Mouse (Mus musculus) intestine, postnatal 0 days (tissue): ENCODE results near the gene Bcas2. TPM values are rescaled to one million over a fixed set of nuclear protein-coding genes. Genes with fewer than 3 reads are reported as not detected.
A peak's percentile ranks its signal among the peaks of the same experiment; 100 is the strongest.
"Not testable (repeated sequence)": the region's sequence is repeated elsewhere in the genome, so short reads cannot be mapped to it uniquely, and the experiment has no call there.

Experiments used
- ATAC-seq: fragments of 200-750 bp; cut with Nextera tagmentation; 2 replicates; pipeline ENCODE4 v1.8.0; 2017; ENCODE audit warnings: mild to moderate bottlenecking, moderate TSS enrichment, moderate library complexity
- H3K27ac ChIP-seq: fragments of 300-500 bp; sonication (generic); 2 replicates; pipeline ENCODE4 v1.5.1; 2014; ENCODE audit warnings: mild to moderate bottlenecking, low read depth, low read length, moderate library complexity
- H3K27me3 ChIP-seq: fragments of 300-500 bp; sonication (generic); replicated peaks from 2 replicates; pipeline ENCODE4 v1.6.1; 2014; ENCODE audit warnings: low read length, mixed read lengths; ENCODE audit not compliant: control insufficient read depth, insufficient read depth
- H3K36me3 ChIP-seq: fragments of 300-500 bp; sonication (generic); 2 replicates; pipeline ENCODE4 v1.6.1; 2014; ENCODE audit warnings: mild to moderate bottlenecking, moderate library complexity; ENCODE audit not compliant: control insufficient read depth, insufficient read depth
- H3K4me1 ChIP-seq: fragments of 300-500 bp; sonication (generic); replicated peaks from 2 replicates; pipeline ENCODE4 v1.6.1; 2014; ENCODE audit warnings: antibody characterized with exemption, low read length, mixed read lengths; ENCODE audit not compliant: control insufficient read depth, insufficient read depth
- H3K4me2 ChIP-seq: fragments of 300-500 bp; sonication (generic); replicated peaks from 2 replicates; pipeline ENCODE4 v1.6.1; 2014; ENCODE audit warnings: low read depth, mild to moderate bottlenecking, moderate library complexity
- H3K4me3 ChIP-seq: fragments of 300-500 bp; sonication (generic); 2 replicates; pipeline ENCODE4 v1.5.1; 2014; ENCODE audit warnings: low read depth, low read length
- H3K9ac ChIP-seq: fragments of 300-500 bp; sonication (generic); 2 replicates; pipeline ENCODE4 v1.6.1; 2014; ENCODE audit warnings: mild to moderate bottlenecking, low read depth, low read length
- H3K9me3 ChIP-seq: fragments of 300-500 bp; sonication (generic); 2 replicates; pipeline ENCODE4 v1.6.1; 2016; ENCODE audit warnings: mixed run types; ENCODE audit not compliant: control insufficient read depth
- CTCF ChIP-seq: sonication (generic); IDR thresholded peaks from 2 replicates; pipeline ENCODE4 v1.5.1; 2016; ENCODE audit warnings: low read depth, mild to moderate bottlenecking, control low read depth, antibody characterized with exemption, moderate library complexity
- WGBS: fragments of 180-500 bp; shearing (Covaris S2); extraction: QIAGEN DNeasy Blood & Tissue Kit; methylation state at CpG from one replicate; pipeline ENCODE4 v1.1.7; 2014; 5-methylcytosine and 5-hydroxymethylcytosine counted together
- polyA plus RNA-seq: library from polyadenylated mRNA; unstranded; fragments of >200 nt; fragmentation: Nextera tagmentation; extraction: Ambion mirVana; gene quantifications from 2 replicates; pipeline ENCODE4 v1.2.1, GENCODE M21; 2015

The Bcas2 gene
- polyA plus RNA-seq, 1 experiment from 2014 or later: 88.7 TPM

DNA sequence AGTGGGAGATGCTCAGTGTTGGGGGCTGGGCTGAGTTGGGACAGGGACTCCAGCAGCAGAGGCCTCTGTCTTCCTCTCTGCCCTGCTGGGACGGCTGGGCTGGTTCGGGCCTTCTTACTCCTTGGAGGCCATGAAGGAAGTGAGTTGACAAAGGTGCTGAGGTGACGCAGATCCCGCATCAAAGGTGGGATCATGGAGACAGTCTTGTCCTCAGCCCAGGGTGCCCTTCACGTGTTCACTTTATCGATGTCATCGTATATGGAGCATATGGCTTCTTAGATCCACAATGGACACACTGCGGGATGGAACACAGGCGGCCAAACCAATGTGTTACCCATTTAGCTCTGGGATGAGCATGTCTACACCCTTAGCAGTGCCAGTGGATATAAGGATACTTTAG lies 8.1 kb downstream of the Bcas2 start:
- H3K27ac ChIP-seq: no peak overlapping the region
- H3K4me3 ChIP-seq: no peak overlapping the region
- peaks cover 41% of the 10 kb centered on the region for H3K36me3 ChIP-seq
- no peak overlapping the region for H3K4me2 ChIP-seq
- no peak for TF ChIP-seq CTCF
- H3K9me3 ChIP-seq: no peaks in the 10 kb centered on the region
- no peaks in the 10 kb centered on the region for H3K4me1 ChIP-seq
- no peaks in the 10 kb centered on the region for H3K27me3 ChIP-seq
- ATAC-seq: no peak
- H3K9ac ChIP-seq: no peak overlapping the region
- WGBS: 94% methylated on average over 9 of the region's 9 CpGs

DNA sequence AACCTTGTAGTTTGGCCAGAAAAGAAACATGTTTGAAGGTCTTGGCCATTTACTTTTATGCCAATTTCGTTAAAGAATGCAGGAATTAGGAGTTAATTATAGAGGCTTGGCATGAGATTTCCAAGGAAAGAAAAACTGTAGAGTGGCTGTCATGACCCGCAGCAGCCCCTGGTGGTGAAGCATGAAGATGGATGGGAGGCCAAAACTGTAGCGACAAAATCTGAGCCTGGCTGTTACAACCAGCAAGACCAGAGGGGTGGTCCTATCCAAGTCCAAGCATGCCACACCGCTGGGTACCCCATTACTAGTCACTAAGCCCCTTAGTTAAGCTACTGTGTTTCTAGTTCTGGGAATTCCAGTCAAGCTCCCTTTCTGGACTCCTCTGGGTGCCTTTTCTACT lies 9.7 kb downstream of the Bcas2 start:
- H3K9me3 ChIP-seq: no peaks in the 10 kb centered on the region
- H3K27ac ChIP-seq: no peak overlapping the region
- no peak overlapping the region for H3K4me2 ChIP-seq
- no peaks in the 10 kb centered on the region for H3K4me1 ChIP-seq
- H3K9ac ChIP-seq: no peak overlapping the region
- TF ChIP-seq CTCF: peak; percentile 42
- no peaks in the 10 kb centered on the region for H3K27me3 ChIP-seq
- H3K36me3 ChIP-seq: peaks cover 27% of the 10 kb centered on the region
- ATAC-seq: no peak
- WGBS: 49% methylated on average over 4 of the region's 4 CpGs
- H3K4me3 ChIP-seq: no peak overlapping the region

DNA sequence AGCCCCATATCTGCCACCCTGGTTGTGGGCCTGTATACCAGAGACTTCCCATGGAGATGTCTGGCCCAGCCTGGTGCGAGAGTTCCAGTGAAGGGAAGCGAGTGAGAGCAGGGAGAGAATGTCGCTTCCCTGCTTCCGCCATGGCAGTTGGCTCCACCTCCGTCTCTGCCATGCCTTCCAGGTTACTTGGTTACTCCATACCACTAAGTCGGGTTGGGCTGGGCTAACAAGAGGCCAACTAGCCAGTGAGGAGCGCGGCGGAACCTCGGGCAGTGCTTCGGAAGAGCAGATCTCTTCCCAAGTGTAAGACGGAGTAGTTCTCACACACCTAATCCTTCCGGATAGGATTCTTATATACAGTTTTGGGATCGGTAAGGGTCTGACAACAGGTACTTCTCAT lies 11.4 kb downstream of the Bcas2 start:
- Histone ChIP-seq H3K27ac (no peak overlapping the region), H3K9me3 (no peaks in the 10 kb centered on the region), H3K36me3 (peaks cover 12% of the 10 kb centered on the region), H3K4me2 (no peak overlapping the region), H3K9ac (no peak overlapping the region), H3K27me3 (no peaks in the 10 kb centered on the region), H3K4me3 (no peak overlapping the region), H3K4me1 (no peaks in the 10 kb centered on the region)
- no peak for TF ChIP-seq CTCF
- ATAC-seq: no peak
- WGBS: 78% methylated on average over 14 of the region's 14 CpGs

DNA sequence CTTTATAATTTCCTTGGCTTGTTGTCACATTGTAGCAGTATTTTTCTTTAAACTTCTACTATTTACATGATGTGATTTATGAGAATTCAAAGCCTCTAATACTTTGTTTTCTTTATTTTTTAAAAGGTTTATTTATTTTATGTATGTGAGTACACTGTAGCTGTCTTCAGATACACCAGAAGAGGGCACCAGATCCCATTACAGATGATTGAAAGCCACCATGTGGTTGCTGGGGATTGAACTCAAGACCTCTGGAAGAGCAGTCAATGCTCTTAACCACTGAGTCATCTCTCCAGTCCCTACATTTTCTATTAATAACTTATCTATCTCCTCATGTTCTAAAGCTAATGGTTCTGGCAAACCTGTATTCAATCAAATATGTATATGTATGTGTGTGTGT lies 13.0 kb downstream of the Bcas2 start:
- not testable (repeated sequence) for H3K9ac ChIP-seq, H3K27me3 ChIP-seq, H3K36me3 ChIP-seq, ATAC-seq, H3K9me3 ChIP-seq, H3K4me2 ChIP-seq, H3K27ac ChIP-seq, H3K4me3 ChIP-seq, H3K4me1 ChIP-seq
- TF ChIP-seq CTCF: peak; percentile 57

DNA sequence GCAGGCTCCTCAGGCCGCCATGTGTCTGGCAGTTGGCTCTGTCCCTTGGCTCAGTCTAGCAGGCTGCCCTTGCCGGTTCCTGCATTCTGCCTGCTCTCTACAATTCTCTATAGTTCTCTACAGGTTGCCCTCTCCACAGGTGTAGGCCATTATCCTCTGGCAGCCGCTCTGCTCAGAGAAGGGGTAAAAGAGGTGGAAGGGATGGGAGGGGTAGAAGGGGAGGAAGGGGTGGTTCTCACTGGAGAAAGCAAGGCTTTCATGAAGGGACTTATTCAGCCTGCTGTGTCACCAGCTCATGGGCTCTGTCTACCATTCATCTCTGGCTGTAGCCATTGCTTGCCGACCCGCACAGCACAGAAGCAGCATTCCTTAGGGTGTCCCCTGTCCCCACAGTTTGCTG lies 17.0 kb downstream of the Bcas2 start:
- 77% methylated on average over 5 of the region's 5 CpGs for WGBS
- no peaks in the 10 kb centered on the region for H3K9me3 ChIP-seq
- H3K4me2 ChIP-seq: no peak overlapping the region
- H3K36me3 ChIP-seq: no peaks in the 10 kb centered on the region
- no peak overlapping the region for H3K9ac ChIP-seq
- no peak for TF ChIP-seq CTCF
- ATAC-seq: no peak
- no peak overlapping the region for H3K4me3 ChIP-seq
- H3K27ac ChIP-seq: no peak overlapping the region
- H3K4me1 ChIP-seq: no peaks in the 10 kb centered on the region
- H3K27me3 ChIP-seq: no peaks in the 10 kb centered on the region

DNA sequence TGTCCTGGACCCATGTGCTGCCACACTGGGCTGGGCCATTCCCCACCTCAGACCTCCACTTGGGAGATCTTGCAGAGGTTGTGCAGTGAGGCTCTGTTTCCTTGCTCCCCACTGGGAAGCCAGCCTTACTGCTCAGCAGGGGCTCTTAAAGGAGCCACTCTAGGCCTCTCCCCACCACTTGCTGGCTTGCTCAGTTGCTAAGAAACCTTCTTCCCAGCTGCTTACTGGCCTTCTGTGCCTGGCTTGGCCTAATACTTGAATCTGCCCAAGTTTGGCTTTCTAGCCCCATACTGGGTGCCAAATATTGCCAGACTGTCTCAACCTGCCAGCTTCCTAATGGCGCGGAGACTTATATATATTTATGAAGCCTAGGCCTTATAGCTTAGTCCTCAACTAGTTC lies 17.4 kb downstream of the Bcas2 start:
- no peak overlapping the region for H3K4me3 ChIP-seq
- no peaks in the 10 kb centered on the region for H3K4me1 ChIP-seq
- H3K9ac ChIP-seq: no peak overlapping the region
- no peak overlapping the region for H3K27ac ChIP-seq
- no peak for ATAC-seq
- H3K27me3 ChIP-seq: no peaks in the 10 kb centered on the region
- WGBS: 85% methylated on average over 2 of the region's 2 CpGs
- no peak overlapping the region for H3K4me2 ChIP-seq
- no peak for TF ChIP-seq CTCF
- 0 out of 2 replicates have a peak, but pooled peaks cover 2% of the 10 kb centered on the region for H3K9me3 ChIP-seq
- H3K36me3 ChIP-seq: no peaks in the 10 kb centered on the region

DNA sequence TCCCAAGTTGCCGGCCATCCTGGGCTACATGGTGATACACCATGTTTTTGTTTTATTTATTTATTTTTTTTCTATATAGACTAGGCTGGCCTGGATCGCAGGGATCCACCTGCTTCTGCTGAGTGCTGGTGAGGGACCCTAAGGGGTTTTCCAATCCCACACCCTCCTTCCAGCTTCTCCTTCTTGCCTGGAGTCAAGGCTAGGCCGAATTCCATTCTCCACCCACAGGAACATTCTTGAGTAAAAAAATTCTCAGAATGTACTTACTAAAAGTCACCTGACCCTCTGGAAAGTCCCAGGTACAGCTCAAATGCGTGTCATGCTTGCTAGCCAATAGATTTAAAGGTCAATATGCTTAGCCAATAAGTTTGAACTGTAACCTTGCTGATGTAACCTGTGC lies 20.7 kb downstream of the Bcas2 start:
- Histone ChIP-seq H3K9me3 (0 out of 2 replicates have a peak, but pooled peaks cover 2% of the 10 kb centered on the region), H3K36me3 (no peaks in the 10 kb centered on the region), H3K9ac (no peak overlapping the region), H3K27ac (no peak overlapping the region), H3K4me2 (no peak overlapping the region), H3K4me1 (no peaks in the 10 kb centered on the region), H3K4me3 (no peak overlapping the region), H3K27me3 (no peaks in the 10 kb centered on the region)
- ATAC-seq: no peak
- WGBS: 88% methylated on average over 4 of the region's 4 CpGs
- TF ChIP-seq CTCF: no peak
